Mouse (Mus musculus) midbrain, embryonic 12.5 days (tissue): Measurements from ENCODE around the gene Kcnip1. TPM values are rescaled to one million over a fixed set of nuclear protein-coding genes. Genes with fewer than 3 reads are reported as not detected.

Source experiments
- ATAC-seq: fragments of 200-750 bp; cut with Nextera tagmentation; 2 replicates; pipeline ENCODE4 v1.8.0; 2017; ENCODE audit warnings: low read depth, moderate TSS enrichment, moderate library complexity; ENCODE audit not compliant: low FRiP score
- H3K27ac ChIP-seq: fragments of 300-500 bp; sonication (generic); replicated peaks from 2 replicates; pipeline ENCODE4 v1.5.1; 2016; ENCODE audit warnings: mild to moderate bottlenecking
- H3K27me3 ChIP-seq: fragments of 300-500 bp; sonication (generic); 2 replicates; pipeline ENCODE4 v1.6.1; 2016; ENCODE audit warnings: mild to moderate bottlenecking
- H3K36me3 ChIP-seq: fragments of 300-500 bp; sonication (generic); 2 replicates; pipeline ENCODE4 v1.6.1; 2016
- H3K4me1 ChIP-seq: fragments of 300-500 bp; sonication (generic); 2 replicates; pipeline ENCODE4 v1.6.1; 2016
- H3K4me2 ChIP-seq: fragments of 300-500 bp; sonication (generic); replicated peaks from 2 replicates; pipeline ENCODE4 v1.6.1; 2016; ENCODE audit warnings: mild to moderate bottlenecking, moderate library complexity
- H3K4me3 ChIP-seq: fragments of 300-500 bp; sonication (generic); 2 replicates; pipeline ENCODE4 v1.5.1; 2016; ENCODE audit warnings: mild to moderate bottlenecking
- H3K9ac ChIP-seq: fragments of 300-500 bp; sonication (generic); replicated peaks from 2 replicates; pipeline ENCODE4 v1.6.1; 2016; ENCODE audit warnings: mild to moderate bottlenecking, moderate library complexity
- H3K9me3 ChIP-seq: fragments of 300-500 bp; sonication (generic); 2 replicates; pipeline ENCODE4 v1.6.1; 2016; ENCODE audit warnings: mild to moderate bottlenecking
- WGBS: fragments of 180-500 bp; shearing (Covaris S2); methylation state at CpG from one replicate; pipeline ENCODE4 v1.1.7; 2016; 5-methylcytosine and 5-hydroxymethylcytosine counted together
- polyA plus RNA-seq: library from polyadenylated mRNA; unstranded; fragments of >200 nt; fragmentation: Nextera tagmentation; extraction: Ambion mirVana; gene quantifications from 2 replicates; pipeline ENCODE4 v1.2.1, GENCODE M21; 2016

The Kcnip1 gene
- polyA plus RNA-seq, 1 experiment from 2014 or later, result 15.5 TPM

DNA sequence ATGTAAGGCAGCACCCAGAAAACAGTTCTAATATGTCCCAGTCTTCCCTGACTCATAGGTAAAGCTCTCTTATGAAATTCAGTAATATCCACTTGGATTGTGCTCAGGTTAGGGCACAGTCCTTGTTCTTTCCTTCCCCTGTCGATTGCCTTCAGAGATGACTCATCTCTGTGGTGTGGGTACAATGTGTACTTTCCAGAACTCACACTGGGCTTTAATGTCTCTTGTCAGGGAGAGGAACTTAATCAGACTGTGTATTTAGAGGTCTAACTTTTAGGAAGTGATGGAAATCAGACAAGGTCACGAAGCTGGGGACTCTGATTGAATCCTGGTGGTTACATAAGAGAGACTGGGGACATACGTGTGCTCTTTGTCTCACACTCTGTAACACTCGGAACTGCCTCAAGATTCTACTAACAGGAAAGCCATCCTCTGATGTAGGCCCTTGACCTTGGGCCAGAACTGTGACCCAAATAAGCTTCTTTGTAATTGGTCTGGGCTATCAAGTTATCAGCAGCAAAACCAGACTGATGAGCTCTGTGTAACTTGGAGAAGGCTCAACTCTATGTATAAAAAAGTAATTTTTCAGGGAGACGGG is 110.1 kb downstream of the Kcnip1 start:
- no peaks in the 10 kb centered on the region for H3K36me3 ChIP-seq
- WGBS, result 82% methylated on average over 5 of the region's 5 CpGs
- H3K4me2 ChIP-seq, result no peak overlapping the region
- no peak overlapping the region for H3K27ac ChIP-seq
- no peak overlapping the region for H3K4me3 ChIP-seq
- H3K9me3 ChIP-seq, result no peaks in the 10 kb centered on the region
- ATAC-seq, result no peak
- H3K4me1 ChIP-seq, result no peaks in the 10 kb centered on the region
- H3K27me3 ChIP-seq, result no peaks in the 10 kb centered on the region
- no peak overlapping the region for H3K9ac ChIP-seq

DNA sequence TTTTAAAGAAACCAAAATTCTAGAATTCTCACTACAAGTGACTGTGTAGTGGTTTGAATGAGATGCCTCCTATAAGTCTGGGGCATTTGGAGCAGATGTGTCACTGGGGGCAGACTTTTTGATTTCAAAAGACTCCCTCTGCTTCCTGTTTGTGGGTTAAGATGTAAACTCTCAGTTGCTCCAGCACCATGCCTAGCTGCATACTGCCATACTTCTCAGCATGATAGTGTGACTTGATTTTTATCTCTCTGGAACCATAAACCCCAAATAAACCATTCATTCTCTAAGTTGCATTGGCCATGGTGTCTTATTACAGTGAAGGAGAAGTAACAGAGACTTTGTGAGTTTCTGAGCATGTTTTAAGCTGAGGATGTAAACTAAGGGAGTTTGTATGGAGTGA is 118.0 kb downstream of the Kcnip1 start:
- Histone ChIP-seq H3K4me1 (peaks cover 14% of the 10 kb centered on the region; the same call in 1 of the 2 replicates), H3K4me2 (no peak overlapping the region), H3K4me3 (no peak overlapping the region), H3K9me3 (0 out of 2 replicates have a peak, but pooled peaks cover 6% of the 10 kb centered on the region), H3K9ac (no peak overlapping the region), H3K27me3 (no peaks in the 10 kb centered on the region), H3K27ac (no peak overlapping the region), H3K36me3 (no peaks in the 10 kb centered on the region)
- no peak for ATAC-seq

DNA sequence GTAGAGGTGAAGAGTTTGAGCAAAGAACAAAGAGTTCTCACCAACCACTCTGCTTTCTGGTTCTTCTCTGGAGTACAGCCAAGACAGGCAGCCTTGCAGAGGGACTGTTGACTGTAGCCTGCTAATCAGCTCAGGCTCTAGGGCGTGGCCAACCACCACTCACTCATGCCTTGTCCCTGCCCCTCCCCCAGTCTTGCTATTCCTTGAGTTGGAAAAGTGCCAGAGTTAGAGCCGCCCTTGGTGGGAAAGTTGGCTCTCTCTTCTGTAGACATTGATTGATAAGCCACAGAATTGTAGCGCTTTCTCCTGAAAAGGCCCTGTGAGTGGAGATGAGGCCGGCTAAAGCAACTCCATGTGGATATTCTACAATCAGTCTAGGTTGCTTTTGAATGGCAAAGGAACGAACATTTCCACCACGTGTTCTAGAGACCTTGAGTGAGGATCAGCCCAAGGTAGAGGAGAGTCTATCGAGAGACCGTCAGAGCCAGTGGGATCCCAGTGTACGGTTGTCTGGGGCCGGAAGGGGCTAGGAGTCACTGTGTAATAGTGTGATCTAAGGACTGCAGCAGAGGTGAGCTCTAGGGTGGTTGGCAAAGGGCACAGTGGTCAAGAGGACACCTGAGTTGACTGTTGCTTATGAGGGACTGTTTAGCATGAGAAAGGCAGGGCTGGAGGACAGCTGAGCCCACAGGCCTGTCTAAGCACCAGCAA is 119.7 kb downstream of the Kcnip1 start:
- peaks cover 14% of the 10 kb centered on the region; the same call in 1 of the 2 replicates for H3K4me1 ChIP-seq
- no peak overlapping the region for H3K4me2 ChIP-seq
- H3K36me3 ChIP-seq, result no peaks in the 10 kb centered on the region
- peak; percentile 66; the same call in 1 of the 2 replicates for ATAC-seq
- no peak overlapping the region for H3K27ac ChIP-seq
- WGBS, result 74% methylated on average over 10 of the region's 10 CpGs
- H3K27me3 ChIP-seq, result no peaks in the 10 kb centered on the region
- no peak overlapping the region for H3K4me3 ChIP-seq
- H3K9ac ChIP-seq, result no peak overlapping the region
- H3K9me3 ChIP-seq, result 0 out of 2 replicates have a peak, but pooled peaks cover 6% of the 10 kb centered on the region

DNA sequence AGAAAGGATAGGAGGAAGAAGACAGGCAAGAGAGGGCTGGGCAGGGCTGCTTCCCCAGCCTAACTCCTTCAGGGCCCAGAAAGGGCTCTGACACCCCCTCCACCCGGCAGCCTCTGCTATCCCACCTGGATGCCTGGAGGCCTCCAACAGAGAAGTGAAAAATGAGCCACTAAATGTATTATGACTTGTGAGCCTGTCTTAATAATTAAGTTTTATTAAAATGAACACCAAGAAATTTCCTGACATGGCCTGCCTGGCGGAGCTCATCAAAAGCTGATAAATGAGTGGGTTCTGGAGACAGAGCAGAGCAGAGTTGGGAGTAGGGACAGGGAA is 120.3 kb downstream of the Kcnip1 start:
- H3K4me3 ChIP-seq, result no peak overlapping the region
- no peaks in the 10 kb centered on the region for H3K27me3 ChIP-seq
- H3K4me1 ChIP-seq, result peaks cover 14% of the 10 kb centered on the region; the same call in 1 of the 2 replicates
- H3K9me3 ChIP-seq, result 0 out of 2 replicates have a peak, but pooled peaks cover 6% of the 10 kb centered on the region
- no peak overlapping the region for H3K4me2 ChIP-seq
- no peak overlapping the region for H3K9ac ChIP-seq
- WGBS, result 78% methylated on average over 2 of the region's 2 CpGs
- ATAC-seq, result no peak
- no peaks in the 10 kb centered on the region for H3K36me3 ChIP-seq
- H3K27ac ChIP-seq, result no peak overlapping the region

DNA sequence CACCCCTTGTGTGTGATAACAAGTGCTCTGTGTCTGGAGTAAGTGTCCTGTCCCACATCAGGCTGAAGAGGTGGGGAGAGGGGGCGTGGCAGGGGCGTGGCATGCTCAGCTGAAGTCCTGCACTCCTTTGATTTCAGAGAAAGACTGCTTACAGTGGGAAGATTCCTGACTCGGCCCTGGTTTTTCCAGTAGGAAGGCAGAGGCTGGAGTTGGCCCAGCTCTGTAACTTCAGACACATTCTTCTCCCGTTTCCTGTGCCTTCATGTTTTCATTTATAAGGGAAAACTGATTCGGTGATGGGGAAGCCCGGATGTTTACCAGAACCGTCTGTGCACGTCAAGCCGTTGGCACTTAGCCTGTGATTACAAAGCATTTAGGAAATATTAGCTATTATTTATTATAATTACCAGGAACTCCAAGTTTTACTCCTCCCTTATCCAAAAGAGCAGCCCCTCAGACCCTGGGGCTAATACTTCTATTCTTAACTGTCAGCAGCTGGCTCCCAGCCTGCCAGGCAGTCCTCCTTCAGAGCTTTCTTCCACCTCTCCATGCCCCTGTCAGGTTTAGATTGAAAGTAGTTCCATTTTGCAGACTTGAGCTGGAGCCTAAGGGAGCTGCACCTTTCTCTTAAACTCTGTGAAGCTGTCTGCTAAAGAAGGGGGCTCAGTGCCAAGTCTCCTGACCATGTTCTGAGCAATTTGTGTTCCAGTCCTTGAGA is 120.8 kb downstream of the Kcnip1 start:
- H3K4me2 ChIP-seq, result no peak overlapping the region
- no peak overlapping the region for H3K27ac ChIP-seq
- 0 out of 2 replicates have a peak, but pooled peaks cover 6% of the 10 kb centered on the region for H3K9me3 ChIP-seq
- no peak for ATAC-seq
- no peaks in the 10 kb centered on the region for H3K36me3 ChIP-seq
- H3K27me3 ChIP-seq, result no peaks in the 10 kb centered on the region
- no peak overlapping the region for H3K9ac ChIP-seq
- H3K4me1 ChIP-seq, result peaks cover 14% of the 10 kb centered on the region; the same call in 1 of the 2 replicates
- no peak overlapping the region for H3K4me3 ChIP-seq
- WGBS, result 58% methylated on average over 9 of the region's 9 CpGs

DNA sequence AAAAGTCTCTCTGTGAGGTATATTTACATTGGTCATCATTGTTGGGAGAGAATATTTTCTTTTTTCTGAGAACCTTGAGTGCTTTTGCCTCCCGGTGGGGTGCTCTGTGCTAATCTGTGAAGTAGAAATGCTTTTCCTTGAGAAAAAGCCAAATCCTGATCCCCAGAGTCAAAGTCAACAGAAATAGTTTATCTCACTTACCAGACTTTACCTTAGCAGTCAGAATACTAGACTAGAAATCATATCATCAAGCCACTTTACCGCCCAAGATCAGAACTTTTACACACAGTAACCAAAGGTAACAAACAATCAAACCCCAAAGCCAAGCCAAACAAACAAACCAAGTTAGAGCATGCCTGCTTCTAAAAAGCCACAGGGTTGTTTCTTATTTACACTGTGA is 122.7 kb downstream of the Kcnip1 start:
- H3K9ac ChIP-seq, result no peak overlapping the region
- H3K36me3 ChIP-seq, result no peaks in the 10 kb centered on the region
- H3K4me1 ChIP-seq, result peaks cover 18% of the 10 kb centered on the region
- ATAC-seq, result no peak
- WGBS, result 92% methylated on average over 2 of the region's 2 CpGs
- H3K4me3 ChIP-seq, result no peak overlapping the region
- H3K27ac ChIP-seq, result no peak overlapping the region
- no peak overlapping the region for H3K4me2 ChIP-seq
- no peaks in the 10 kb centered on the region for H3K27me3 ChIP-seq
- H3K9me3 ChIP-seq, result 0 out of 2 replicates have a peak, but pooled peaks cover 3% of the 10 kb centered on the region

DNA sequence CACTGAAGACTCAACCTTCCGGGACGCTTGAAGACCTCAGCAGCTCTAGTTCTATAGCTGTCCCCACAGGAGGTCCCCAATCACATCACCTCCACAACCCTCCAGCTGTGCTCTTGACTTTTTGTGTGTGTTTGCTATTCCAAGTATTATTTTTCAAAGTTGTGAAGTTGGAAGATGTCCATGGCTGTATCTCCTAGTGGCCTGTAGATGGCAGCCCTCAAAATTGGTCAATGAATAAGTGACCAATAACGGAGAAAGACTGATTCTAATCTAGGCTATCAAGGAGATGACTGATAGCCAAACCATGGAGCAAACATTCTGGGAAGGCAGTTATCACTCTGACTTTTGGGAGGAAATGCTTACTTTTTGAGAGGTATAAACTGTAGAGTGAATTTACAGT is 123.4 kb downstream of the Kcnip1 start:
- H3K27ac ChIP-seq, result no peak overlapping the region
- H3K4me1 ChIP-seq, result peaks cover 18% of the 10 kb centered on the region
- H3K4me2 ChIP-seq, result no peak overlapping the region
- no peaks in the 10 kb centered on the region for H3K36me3 ChIP-seq
- H3K4me3 ChIP-seq, result no peak overlapping the region
- ATAC-seq, result no peak
- WGBS, result 60% methylated on average over 3 of the region's 3 CpGs
- no peaks in the 10 kb centered on the region for H3K9me3 ChIP-seq
- no peaks in the 10 kb centered on the region for H3K27me3 ChIP-seq
- no peak overlapping the region for H3K9ac ChIP-seq

DNA sequence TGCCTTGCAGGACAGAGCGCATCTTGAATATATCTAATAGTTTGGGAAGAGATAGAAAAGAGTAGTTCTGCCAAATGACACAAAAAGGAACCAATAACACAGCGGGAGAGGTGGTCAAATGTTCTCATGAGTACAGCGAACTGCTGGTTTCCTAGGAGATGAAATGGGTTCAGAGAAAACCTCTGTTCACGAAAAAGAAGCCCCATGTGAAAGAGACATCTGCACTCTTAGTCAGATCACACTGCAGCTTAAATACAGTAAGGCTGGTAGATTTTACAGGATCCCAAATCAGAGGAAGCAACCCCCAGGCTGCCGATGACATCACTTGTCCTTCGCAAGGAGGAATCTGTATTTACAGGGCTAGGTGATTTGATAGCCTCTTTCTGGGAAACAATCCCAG is 126.2 kb downstream of the Kcnip1 start:
- Histone ChIP-seq H3K4me1 (peaks cover 5% of the 10 kb centered on the region; the same call in 1 of the 2 replicates), H3K4me2 (no peak overlapping the region), H3K9me3 (no peaks in the 10 kb centered on the region), H3K36me3 (no peaks in the 10 kb centered on the region), H3K4me3 (no peak overlapping the region), H3K27me3 (no peaks in the 10 kb centered on the region), H3K27ac (no peak overlapping the region), H3K9ac (no peak overlapping the region)
- WGBS, result 67% methylated on average over 6 of the region's 6 CpGs
- no peak for ATAC-seq

DNA sequence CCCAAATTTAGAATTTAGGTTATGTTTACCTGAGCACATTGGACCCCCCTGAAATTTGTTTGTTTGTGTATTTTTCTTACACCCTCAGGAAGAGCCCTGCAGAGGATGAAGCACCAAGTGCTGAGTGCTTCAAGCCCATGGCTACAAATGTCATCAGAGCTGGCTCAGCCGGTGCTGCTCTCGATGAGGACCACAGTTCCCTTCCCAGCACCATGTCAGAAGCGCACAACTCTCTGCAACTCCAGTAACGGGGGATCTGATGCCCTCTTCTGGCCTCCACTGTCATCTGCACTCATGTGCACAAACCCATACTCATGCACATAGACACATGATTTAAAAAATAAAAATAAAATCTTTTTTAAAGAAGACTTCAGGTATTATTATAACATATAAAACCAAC is 128.7 kb downstream of the Kcnip1 start:
- no peaks in the 10 kb centered on the region for H3K9me3 ChIP-seq
- H3K36me3 ChIP-seq, result no peaks in the 10 kb centered on the region
- no peak for ATAC-seq
- H3K9ac ChIP-seq, result no peak overlapping the region
- no peaks in the 10 kb centered on the region for H3K27me3 ChIP-seq
- no peak overlapping the region for H3K4me3 ChIP-seq
- no peak overlapping the region for H3K27ac ChIP-seq
- peaks cover 4% of the 10 kb centered on the region; the same call in 1 of the 2 replicates for H3K4me1 ChIP-seq
- WGBS, result 96% methylated on average over 4 of the region's 4 CpGs
- H3K4me2 ChIP-seq, result no peak overlapping the region

DNA sequence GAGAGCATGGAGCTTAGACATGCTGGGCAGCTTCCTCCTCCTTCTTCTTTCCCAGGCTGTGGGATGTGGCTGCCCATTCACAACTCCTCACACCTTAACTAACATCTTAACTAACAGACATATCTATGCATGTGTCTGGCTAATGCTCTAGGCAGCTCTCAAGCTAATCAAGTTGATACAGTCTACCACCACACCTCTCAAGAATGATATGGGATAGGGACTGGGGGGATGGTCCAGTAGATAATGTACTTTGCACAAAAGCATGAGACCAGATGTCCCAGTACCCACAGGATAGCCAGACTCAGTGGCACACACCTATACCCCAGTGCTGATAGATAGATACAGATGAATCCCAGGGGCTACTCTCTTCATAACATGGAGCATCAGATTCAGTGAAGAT is 131.1 kb downstream of the Kcnip1 start:
- Histone ChIP-seq H3K36me3 (no peaks in the 10 kb centered on the region), H3K27ac (no peak overlapping the region), H3K9me3 (no peaks in the 10 kb centered on the region), H3K4me1 (peaks cover 4% of the 10 kb centered on the region; the same call in 1 of the 2 replicates), H3K9ac (no peak overlapping the region), H3K27me3 (no peaks in the 10 kb centered on the region), H3K4me3 (no peak overlapping the region), H3K4me2 (no peak overlapping the region)
- ATAC-seq, result no peak

DNA sequence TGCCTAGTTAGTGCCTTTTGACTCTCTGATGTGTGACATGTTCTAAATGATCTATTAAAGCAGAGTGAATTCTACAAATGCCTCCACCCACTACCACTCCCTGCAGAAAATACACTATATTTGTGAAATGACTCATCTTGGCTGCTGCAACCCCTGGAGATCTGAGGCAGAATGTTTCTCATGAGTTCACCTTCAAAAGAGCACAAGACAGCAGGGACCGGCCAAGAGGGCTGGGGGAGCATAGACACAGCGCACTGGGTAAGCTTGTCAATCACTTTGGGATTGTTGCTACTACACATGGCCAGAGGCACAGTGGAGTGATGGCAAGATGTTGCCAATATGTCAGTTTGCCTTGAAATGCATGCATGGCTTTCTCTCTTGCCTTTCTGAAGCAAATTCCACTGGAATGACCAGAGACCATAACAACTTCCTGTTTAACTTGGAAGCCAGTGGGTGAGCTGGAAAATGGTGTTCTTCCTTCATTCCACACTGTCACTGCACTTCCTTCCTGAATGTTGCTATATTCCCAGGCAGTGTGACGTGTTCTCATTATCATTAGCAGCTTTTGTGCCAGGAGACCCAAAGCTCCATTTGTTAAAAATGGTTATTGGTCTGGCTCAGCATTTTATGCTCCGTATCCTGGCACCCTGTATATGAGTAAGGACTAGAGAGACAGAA is 131.9 kb downstream of the Kcnip1 start:
- H3K27ac ChIP-seq, result no peak overlapping the region
- 86% methylated on average over 4 of the region's 4 CpGs for WGBS
- no peaks in the 10 kb centered on the region for H3K9me3 ChIP-seq
- H3K4me1 ChIP-seq, result no peaks in the 10 kb centered on the region
- H3K9ac ChIP-seq, result no peak overlapping the region
- ATAC-seq, result no peak
- H3K27me3 ChIP-seq, result no peaks in the 10 kb centered on the region
- H3K36me3 ChIP-seq, result no peaks in the 10 kb centered on the region
- H3K4me3 ChIP-seq, result no peak overlapping the region
- H3K4me2 ChIP-seq, result no peak overlapping the region

DNA sequence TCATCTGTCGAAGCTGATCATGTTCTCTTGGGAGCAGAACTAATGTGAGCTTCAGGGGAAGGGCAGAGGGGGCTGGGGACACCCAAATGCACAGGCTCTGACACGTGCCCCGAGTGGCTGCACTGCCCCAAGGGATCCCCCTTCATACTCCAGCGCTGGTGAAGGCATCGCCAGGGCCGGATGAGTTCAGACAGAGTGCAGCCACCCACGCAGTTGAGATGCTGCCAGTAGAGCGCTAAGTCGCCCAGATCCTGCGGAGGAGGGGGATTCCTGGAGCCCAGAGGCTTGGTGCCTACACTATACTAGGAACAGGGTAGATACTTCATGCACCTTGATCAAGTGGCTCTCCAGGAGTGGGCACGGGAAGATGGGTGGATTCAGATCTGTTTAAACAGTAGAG is 143.3 kb downstream of the Kcnip1 start:
- H3K36me3 ChIP-seq, result no peaks in the 10 kb centered on the region
- H3K9ac ChIP-seq, result no peak overlapping the region
- H3K9me3 ChIP-seq, result no peaks in the 10 kb centered on the region
- no peak overlapping the region for H3K4me3 ChIP-seq
- H3K4me1 ChIP-seq, result peaks cover 3% of the 10 kb centered on the region; the same call in 1 of the 2 replicates
- no peak overlapping the region for H3K4me2 ChIP-seq
- ATAC-seq, result no peak
- peaks cover 9% of the 10 kb centered on the region for H3K27me3 ChIP-seq
- WGBS, result 60% methylated on average over 11 of the region's 11 CpGs
- H3K27ac ChIP-seq, result no peak overlapping the region
